Mouse (Mus musculus): ENCODE data around the gene Catsperd. TPM values are rescaled to one million over a fixed set of nuclear protein-coding genes. Genes with fewer than 3 reads are reported as not detected.

Gene Catsperd
- total RNA-seq, 2 experiments from 2014 or later, result 0.11 TPM; not detected in 1

GRCm38 (mm10) chr17:56643237-56643636 is 15.3 kb downstream of the Catsperd start:
- Histone ChIP-seq H3K27ac (no peak overlapping the region), H3K4me3 (no peak overlapping the region)
- intact Hi-C loops (cut with DNase I), result no loop called here
- DNase-seq, result no peak
- no peak for TF ChIP-seq CTCF (IDR thresholded peaks at IDR 0.05)

- Histone ChIP-seq H3K27ac (no peak overlapping the region), H3K4me3 (no peak overlapping the region)
- no peak for DNase-seq
- TF ChIP-seq CTCF (IDR thresholded peaks at IDR 0.05), result no peak
- intact Hi-C loops (cut with DNase I), result no loop called here
Measured at GRCm38 (mm10) chr17:56647546-56647945, 19.6 kb downstream of the Catsperd start.

- no peak for DNase-seq
- Histone ChIP-seq H3K27ac (no peak overlapping the region), H3K4me3 (no peak overlapping the region)
- intact Hi-C loops (cut with DNase I), result no loop called here
- TF ChIP-seq CTCF (IDR thresholded peaks at IDR 0.05), result no peak
Measured at GRCm38 (mm10) chr17:56651801-56652200, 23.9 kb downstream of the Catsperd start.

- DNase-seq, result no peak
Measured at GRCm38 (mm10) chr17:56654771-56655170, 26.8 kb downstream of the Catsperd start.

GRCm38 (mm10) chr17:56655311-56655710 is 27.4 kb downstream of the Catsperd start:
- DNase-seq, result no peak
- TF ChIP-seq CTCF (IDR thresholded peaks at IDR 0.05), result no peak
- intact Hi-C loops (cut with DNase I), result no loop called here
- Histone ChIP-seq H3K4me3 (no peak overlapping the region), H3K27ac (no peak overlapping the region)

More at GRCm38 (mm10) chr17:56654771-56655170, 26.8 kb downstream of the Catsperd start:
- TF ChIP-seq CTCF (IDR thresholded peaks at IDR 0.05), result no peak
- intact Hi-C loops (cut with DNase I), result no loop called here
- Histone ChIP-seq H3K4me3 (no peak overlapping the region), H3K27ac (no peak overlapping the region)

GRCm38 (mm10) chr17:56656171-56656570 is 28.2 kb downstream of the Catsperd start:
- TF ChIP-seq CTCF (IDR thresholded peaks at IDR 0.05), result no peak
- DNase-seq, result no peak
- intact Hi-C loops (cut with DNase I), result no loop called here

GRCm38 (mm10) chr17:56663659-56664058 is 35.7 kb downstream of the Catsperd start:
- intact Hi-C loops (cut with DNase I), result loop anchor here (10.0 kb wide), 1 partner anchor 109 kb away; the partner anchor contains the start of gene Gm20219
- Histone ChIP-seq H3K27ac (no peak overlapping the region), H3K4me3 (no peak overlapping the region)
- DNase-seq, result no peak
- TF ChIP-seq CTCF (IDR thresholded peaks at IDR 0.05), result no peak

More at GRCm38 (mm10) chr17:56656171-56656570, 28.2 kb downstream of the Catsperd start:
- no peak overlapping the region for H3K27ac ChIP-seq
- H3K4me3 ChIP-seq, result no peak overlapping the region

- DNase-seq, result no peak
- H3K27ac ChIP-seq, result no peak overlapping the region
- H3K4me3 ChIP-seq, result no peak overlapping the region
- TF ChIP-seq CTCF (IDR thresholded peaks at IDR 0.05), result no peak
- intact Hi-C loops (cut with DNase I), result loop anchor here (10.0 kb wide), 1 partner anchor 110 kb away; the partner anchor contains the start of gene Gm20219
Measured at GRCm38 (mm10) chr17:56664333-56664732, 36.4 kb downstream of the Catsperd start.

GRCm38 (mm10) chr17:56666384-56666783 is 38.4 kb downstream of the Catsperd start:
- intact Hi-C loops (cut with DNase I), result loop anchor here (5.0 to 10.0 kb wide), 2 partner anchors 112 to 309 kb away; partner anchors contain the start of gene Gm20219
- no peak for TF ChIP-seq CTCF (IDR thresholded peaks at IDR 0.05)
- no peak overlapping the region for H3K4me3 ChIP-seq
- H3K27ac ChIP-seq, result no peak overlapping the region
- DNase-seq, result no peak

- no peak for DNase-seq
- no peak for TF ChIP-seq CTCF (IDR thresholded peaks at IDR 0.05)
- H3K4me3 ChIP-seq, result no peak overlapping the region
- intact Hi-C loops (cut with DNase I), result loop anchor here (5.0 to 10.0 kb wide), 2 partner anchors 113 to 310 kb away; partner anchors contain the start of gene Gm20219
- H3K27ac ChIP-seq, result no peak overlapping the region
Measured at GRCm38 (mm10) chr17:56667591-56667990, 39.6 kb downstream of the Catsperd start.

- intact Hi-C loops (cut with DNase I), result loop anchor here (5.0 to 10.0 kb wide), 2 partner anchors 114 to 311 kb away; partner anchors contain the start of gene Gm20219
- peak; percentile 98 for TF ChIP-seq CTCF (IDR thresholded peaks at IDR 0.05)
- peak overlapping the region; percentile 81 for H3K4me3 ChIP-seq
Measured at GRCm38 (mm10) chr17:56668384-56669144, 40.6 kb downstream of the Catsperd start.

GRCm38 (mm10) chr17:56669766-56670165 is 41.8 kb downstream of the Catsperd start:
- no peak for DNase-seq
- Histone ChIP-seq H3K27ac (no peak overlapping the region), H3K4me3 (no peak overlapping the region)
- no peak for TF ChIP-seq CTCF (IDR thresholded peaks at IDR 0.05)
- intact Hi-C loops (cut with DNase I), result loop anchor here (5.0 to 10.0 kb wide), 3 partner anchors 42 to 312 kb away; partner anchors contain the start of genes Catsperd, Gm20219 and Lonp1

More at GRCm38 (mm10) chr17:56668384-56669144, 40.6 kb downstream of the Catsperd start:
- peak; percentile 86 for DNase-seq
- peak overlapping the region; percentile 25; the same call in 1 of the 2 replicates for H3K27ac ChIP-seq

All from gastrocnemius, adult 2 months (tissue).